In the genomic region with DNA sequence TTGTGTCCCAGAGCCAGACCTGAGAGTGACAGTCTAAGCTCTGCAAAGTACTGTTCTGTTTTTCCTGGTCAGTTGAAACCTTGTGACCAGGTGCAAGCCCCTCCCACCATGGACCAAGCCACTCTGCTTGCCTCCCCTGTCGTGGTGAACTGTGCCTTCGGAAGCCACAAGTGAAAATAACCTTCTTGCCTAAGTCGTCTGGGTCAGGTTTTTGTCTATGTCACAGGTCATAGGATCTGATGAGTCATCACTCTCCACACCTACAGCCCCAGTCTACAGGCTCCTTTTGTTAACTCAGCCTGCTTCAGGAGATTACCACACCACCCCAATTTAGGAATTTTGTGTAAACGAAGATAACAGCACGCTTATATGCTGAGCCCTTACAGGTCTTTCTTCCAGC, we compare ENCODE assay signal across 20 mouse cellular contexts.
DNase-seq lines count a peak whose midpoint lies in the region; ATAC-seq and TF ChIP-seq lines count a peak whose summit lies in the region.
"Had no signal": no experiment of that assay in that cellular context is flagged by ENCODE, and none has a peak within 500 bp of the region (broad histone marks: within the 10 kb centered on the region; RNA-seq: fewer than 3 reads in every experiment).

No protein-coding gene starts in this region.

- TF ChIP-seq CTCF in liver, postnatal 0 days (IDR thresholded peaks at IDR 0.05; ENCODE audit: low read depth), result no peak

- no peak overlapping the region for H3K27ac ChIP-seq in liver, postnatal 0 days (ENCODE audit: low read depth)
- H3K27ac ChIP-seq in liver, embryonic 12.5 days, result no peak overlapping the region
- no peak overlapping the region for H3K27ac ChIP-seq in limb, embryonic 10.5 days
- H3K27ac ChIP-seq: embryonic facial prominence, embryonic 13.5 days; heart, embryonic 15.5 days; hindbrain, embryonic 13.5 days; hindbrain, postnatal 0 days had no signal

- no peaks in the 10 kb centered on the region for H3K4me1 ChIP-seq in liver, postnatal 0 days (ENCODE audit: insufficient read depth)
- H3K4me1 ChIP-seq in liver, embryonic 12.5 days, result no peaks in the 10 kb centered on the region
- no peaks in the 10 kb centered on the region for H3K4me1 ChIP-seq in limb, embryonic 10.5 days
- H3K4me1 ChIP-seq: embryonic facial prominence, embryonic 13.5 days; heart, embryonic 15.5 days; hindbrain, embryonic 13.5 days had no signal

- ATAC-seq in liver, postnatal 0 days, result peak; percentile 64
- ATAC-seq in liver, embryonic 12.5 days, result no peak
- 0 out of 2 replicates have a peak, but pooled peaks have one; percentile 54 for ATAC-seq in megakaryocyte progenitor cell, adult 5-6 weeks (replicated peaks; ENCODE audit: poor library complexity)
- ATAC-seq: activated CD4-positive, CD25-positive, alpha-beta regulatory T cell, adult 4 months; CD4-positive, CD25-positive, alpha-beta regulatory T cell, adult 4 months; forebrain, embryonic 14.5 days; hindbrain, postnatal 0 days had no signal

- H3K9ac ChIP-seq in liver, postnatal 0 days (replicated peaks), result no peak overlapping the region
- H3K9ac ChIP-seq in liver, embryonic 12.5 days, result no peak overlapping the region
- H3K9ac ChIP-seq: embryonic facial prominence, embryonic 13.5 days; heart, embryonic 15.5 days; hindbrain, embryonic 13.5 days had no signal

- no peaks in the 10 kb centered on the region for H3K27me3 ChIP-seq in liver, postnatal 0 days (ENCODE audit: insufficient read depth, low read length)
- H3K27me3 ChIP-seq in liver, embryonic 12.5 days (replicated peaks), result no peaks in the 10 kb centered on the region
- H3K27me3 ChIP-seq in limb, embryonic 10.5 days (ENCODE audit: low read depth, poor library complexity, severe bottlenecking), result no peaks in the 10 kb centered on the region
- H3K27me3 ChIP-seq: embryonic facial prominence, embryonic 13.5 days; heart, embryonic 15.5 days; hindbrain, embryonic 13.5 days had no signal

- no peak overlapping the region for H3K4me3 ChIP-seq in liver, postnatal 0 days (ENCODE audit: low read depth, low read length)
- no peak overlapping the region for H3K4me3 ChIP-seq in liver, embryonic 12.5 days
- no peak overlapping the region for H3K4me3 ChIP-seq in limb, embryonic 10.5 days
- H3K4me3 ChIP-seq: embryonic facial prominence, embryonic 13.5 days; heart, embryonic 15.5 days; hindbrain, embryonic 13.5 days had no signal

- H3K36me3 ChIP-seq in liver, postnatal 0 days (replicated peaks; ENCODE audit: insufficient read depth, low read length), result no peaks in the 10 kb centered on the region
- no peaks in the 10 kb centered on the region for H3K36me3 ChIP-seq in liver, embryonic 12.5 days
- no peaks in the 10 kb centered on the region for H3K36me3 ChIP-seq in limb, embryonic 10.5 days
- H3K36me3 ChIP-seq: embryonic facial prominence, embryonic 13.5 days; heart, embryonic 15.5 days; hindbrain, embryonic 13.5 days had no signal

- WGBS in liver, postnatal 0 days (ENCODE audit: insufficient replicate concordance), result 35% methylated on average over 5 of the region's 5 CpGs
- WGBS in liver, embryonic 12.5 days (ENCODE audit: insufficient replicate concordance), result 42% methylated on average over 5 of the region's 5 CpGs
- WGBS in limb, embryonic 10.5 days, result 72% methylated on average over 5 of the region's 5 CpGs

- no peaks in the 10 kb centered on the region for H3K9me3 ChIP-seq in liver, postnatal 0 days (ENCODE audit: low read length)
- no peaks in the 10 kb centered on the region for H3K9me3 ChIP-seq in liver, embryonic 12.5 days (replicated peaks)
- H3K9me3 ChIP-seq in limb, embryonic 10.5 days (replicated peaks), result no peaks in the 10 kb centered on the region
- H3K9me3 ChIP-seq: embryonic facial prominence, embryonic 13.5 days; heart, embryonic 15.5 days; hindbrain, embryonic 13.5 days had no signal

- DNase-seq in liver, postnatal 0 days, result no peak
- DNase-seq in R1 (ENCODE audit: low read depth, low spot score), result peak; percentile 2
- no peak for DNase-seq in heart, adult 9 months (ENCODE audit: low spot score in 2 of 2)
- no peak for DNase-seq in limb, embryonic 10.5 days (ENCODE audit: low spot score)
- DNase-seq: adrenal gland, postnatal 25 days; B cell, adult 2 months; cerebellum, adult 18-20 months; cerebellum, adult 9-11 months; cerebellum, postnatal 36 days; gastrocnemius, postnatal 36 days; heart, postnatal 14 days had no signal

- TF ChIP-seq EP300 in liver, postnatal 0 days (IDR thresholded peaks at IDR 0.05; ENCODE audit: low read depth), result no peak

- H3K4me2 ChIP-seq in liver, postnatal 0 days (ENCODE audit: low read depth, low read length), result no peak overlapping the region
- no peak overlapping the region for H3K4me2 ChIP-seq in liver, embryonic 12.5 days
- H3K4me2 ChIP-seq: embryonic facial prominence, embryonic 13.5 days; heart, embryonic 15.5 days; hindbrain, embryonic 13.5 days had no signal
